Mouse (Mus musculus) lung, postnatal 4 days (tissue): ENCODE data around the gene Zfp574.

Experiments
- DNase-seq, 2 experiments: peaks; one replicate each; pipeline ENCODE4 v3.0.0; 2021

Gene Zfp574

DNA sequence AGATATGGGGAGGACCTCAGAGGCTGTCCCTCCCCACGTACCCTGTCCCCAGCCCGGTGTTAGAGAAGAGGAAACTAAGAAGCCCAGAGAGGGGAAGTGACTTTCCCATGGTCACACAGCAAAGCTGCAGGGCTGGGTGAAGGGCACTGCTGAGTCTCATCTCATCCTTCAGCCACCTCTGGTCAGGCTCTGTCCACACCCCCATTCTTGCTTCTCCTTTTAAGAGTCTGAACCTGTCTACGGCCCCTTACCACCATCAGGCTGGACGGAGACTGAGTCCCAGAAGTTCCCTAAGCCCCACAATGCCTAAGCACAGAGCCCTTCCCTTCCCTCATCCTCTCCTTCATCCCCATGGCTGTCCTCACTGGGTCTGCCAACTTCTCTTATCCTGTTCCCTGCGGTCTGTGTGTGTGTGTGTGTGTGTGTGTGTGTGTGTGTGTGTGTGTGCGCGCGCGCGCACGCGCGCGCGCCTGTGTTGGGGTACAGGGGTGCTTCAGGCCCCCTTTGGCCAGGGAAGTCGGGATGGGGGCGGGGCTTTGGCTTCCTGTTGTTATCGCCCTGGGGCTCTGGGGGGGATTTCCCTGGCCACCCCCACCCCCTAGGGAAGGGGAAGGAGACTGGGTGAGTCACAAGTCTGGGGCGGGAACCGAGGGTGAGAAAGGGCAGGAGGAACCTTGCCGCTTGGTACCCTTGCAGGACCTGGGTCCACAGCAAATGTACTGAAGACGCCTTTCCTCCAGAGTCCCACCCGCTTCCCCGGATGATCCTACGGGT, 47.9 kb downstream of the Zfp574 start:
- peak; percentile 58 to 68 for DNase-seq

DNA sequence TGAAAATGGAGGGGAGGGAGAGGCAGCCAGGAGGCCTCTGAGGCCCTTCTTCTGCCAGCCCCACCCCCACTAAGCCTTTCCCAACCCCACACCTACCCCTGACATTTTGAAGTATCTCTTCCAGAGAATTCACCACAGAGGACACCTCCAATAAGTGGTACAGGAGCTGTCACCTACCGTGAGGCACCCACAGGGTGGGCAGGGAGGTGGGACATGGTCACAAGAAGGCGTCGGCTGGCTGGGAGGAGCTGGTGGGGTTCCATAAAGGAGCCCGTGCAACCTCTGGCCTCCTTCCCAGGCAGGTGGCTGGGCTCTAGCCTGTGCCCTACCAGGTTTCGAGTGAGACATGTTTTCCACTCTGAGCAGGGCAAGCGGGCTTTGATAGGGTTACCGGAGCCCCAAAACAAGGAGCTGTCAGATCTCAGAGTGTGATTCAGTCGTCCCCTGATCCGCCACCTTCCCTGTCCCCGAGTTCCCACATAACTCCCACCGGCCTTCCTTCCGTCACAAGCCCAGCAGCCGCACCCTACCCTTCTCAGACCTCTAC, 48.9 kb downstream of the Zfp574 start:
- no peak for DNase-seq

DNA sequence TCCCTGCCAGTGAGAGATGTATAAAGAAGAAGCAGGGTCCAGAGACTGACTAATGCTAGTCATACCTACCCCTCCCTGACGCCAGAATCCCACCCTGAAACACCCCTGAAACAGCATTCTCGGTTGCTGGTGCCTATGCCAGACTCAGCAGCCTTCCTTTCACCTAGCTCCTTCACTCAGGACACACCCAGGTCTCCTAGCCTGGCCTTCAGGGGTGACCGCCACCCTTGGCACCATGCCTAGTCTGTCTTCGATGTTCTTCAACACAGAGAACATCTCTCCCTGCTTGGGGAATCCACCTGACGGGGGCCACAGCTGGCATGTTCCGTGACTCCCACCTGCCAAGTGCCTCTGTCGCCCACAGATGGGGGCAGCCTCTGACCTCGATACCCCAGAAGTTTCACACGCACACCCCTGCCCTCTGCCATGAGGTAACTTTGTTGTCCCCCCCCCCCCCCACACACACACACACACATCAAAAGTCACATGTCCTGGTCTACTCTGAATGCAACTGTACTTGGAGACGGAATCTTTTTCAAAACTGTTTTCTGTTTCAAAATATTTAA, 53.4 kb downstream of the Zfp574 start:
- no peak for DNase-seq

DNA sequence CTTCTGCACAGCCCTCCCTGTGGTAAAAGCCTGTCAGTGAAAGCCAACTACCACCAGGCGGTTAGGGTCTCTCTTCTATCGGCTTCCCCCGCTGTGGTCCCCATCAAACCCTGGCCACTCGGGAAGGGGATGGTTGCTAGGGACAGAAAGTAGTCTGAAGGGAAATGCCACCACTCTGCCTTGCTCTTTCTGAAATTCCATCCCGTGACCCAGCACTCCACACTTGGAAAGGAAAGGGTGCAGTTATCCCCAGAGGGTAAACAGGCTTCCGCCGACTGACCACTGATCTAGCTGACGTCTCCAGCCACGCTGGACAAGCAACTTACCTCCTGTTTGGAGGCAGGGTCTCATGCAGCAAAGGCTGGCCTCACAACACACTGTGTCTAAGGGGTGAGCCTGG, 55.6 kb downstream of the Zfp574 start:
- no peak for DNase-seq

DNA sequence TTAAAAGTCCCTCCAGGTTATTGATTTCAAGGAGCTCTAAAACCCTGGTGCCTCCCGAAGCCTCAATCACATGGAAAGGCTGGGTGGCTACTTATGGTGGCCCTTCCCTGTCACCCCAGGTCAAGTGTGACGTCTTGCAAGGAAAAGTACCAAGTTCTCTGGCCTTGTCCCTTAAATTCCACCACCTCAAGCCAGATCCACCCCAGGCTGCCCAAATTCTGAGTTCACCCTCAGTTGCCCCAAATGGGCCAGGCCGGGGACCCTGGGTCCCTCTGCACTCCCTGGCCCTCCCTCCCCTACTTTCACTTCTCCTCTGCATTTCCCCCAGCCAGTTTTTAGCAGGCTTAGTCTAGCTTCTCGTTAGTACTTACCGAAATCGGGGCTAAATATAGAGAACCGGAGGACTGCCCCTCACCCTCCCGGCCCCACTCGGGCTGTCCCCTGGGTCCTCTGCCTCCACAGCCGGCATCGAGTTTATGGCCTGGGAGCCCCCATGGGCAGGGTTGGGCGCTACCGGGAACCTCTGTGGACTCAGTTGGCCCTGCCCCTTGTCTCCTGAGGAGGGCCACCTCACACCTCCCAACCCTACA, 57.1 kb downstream of the Zfp574 start:
- DNase-seq = peak; percentile 20 to 55

DNA sequence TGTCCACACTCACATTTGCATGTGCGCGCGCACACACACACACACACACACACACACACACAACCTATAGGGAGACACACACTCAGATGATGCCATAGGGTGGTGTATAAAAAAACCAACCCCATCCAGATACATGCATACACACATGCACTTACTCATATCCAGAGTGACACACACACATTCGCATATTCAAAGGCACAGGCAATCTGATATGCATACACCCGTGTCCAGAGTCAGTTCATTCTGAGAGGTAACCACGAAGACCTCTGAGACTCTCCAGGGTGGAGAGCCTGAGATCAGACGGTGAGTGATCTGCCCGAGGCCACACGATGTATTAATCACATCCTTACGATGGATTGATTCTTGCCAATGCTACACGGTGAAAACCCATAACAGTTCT, 58.2 kb downstream of the Zfp574 start:
- no peak for DNase-seq

DNA sequence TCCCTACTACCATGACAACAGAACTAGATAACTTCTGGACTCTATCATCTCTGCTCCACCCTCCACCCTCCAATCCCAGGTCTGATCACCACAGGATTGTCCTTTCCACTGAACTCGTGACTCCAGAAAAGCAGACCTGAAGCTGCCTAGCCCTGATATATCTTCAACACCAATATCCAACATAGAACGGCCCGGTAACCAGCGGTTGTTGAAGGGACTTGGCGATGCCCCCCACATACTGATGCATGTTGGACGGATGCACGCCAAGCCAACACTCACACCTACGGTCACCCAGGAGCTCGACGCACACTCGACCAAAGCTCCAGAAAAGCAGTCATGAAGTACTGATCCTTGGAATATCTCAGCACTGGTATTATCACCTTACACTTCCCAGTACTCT, 58.9 kb downstream of the Zfp574 start:
- no peak for DNase-seq

DNA sequence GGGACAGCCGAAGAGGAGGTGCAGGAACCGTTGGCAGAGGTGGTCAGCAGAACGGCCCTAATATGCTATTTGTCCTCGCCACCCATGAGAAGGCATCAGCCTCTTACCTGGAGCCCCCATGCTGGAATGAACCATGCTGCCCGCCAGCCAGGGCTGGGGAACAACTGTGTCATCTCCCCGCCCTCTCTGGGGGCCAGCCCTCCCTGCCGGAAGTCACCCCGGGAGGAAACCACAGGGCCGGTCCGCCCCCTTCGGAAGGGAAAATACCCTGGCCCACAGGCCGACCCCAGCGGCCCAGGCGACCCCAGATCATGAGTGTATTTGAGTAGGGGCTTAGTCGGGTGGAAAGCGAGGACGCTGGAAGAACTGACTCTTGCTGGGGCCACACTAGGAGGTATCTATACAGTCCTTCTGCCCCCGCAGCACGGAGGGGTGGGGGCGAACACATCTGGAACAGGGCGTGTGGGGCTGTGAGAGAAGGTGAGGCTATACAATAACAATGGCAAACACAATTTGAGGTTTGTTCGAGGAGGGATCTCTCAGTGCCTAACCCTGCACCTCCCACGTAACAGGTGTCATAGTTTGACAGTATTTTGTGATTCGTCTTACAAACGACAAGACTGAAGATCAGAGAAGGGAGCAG, 60.1 kb downstream of the Zfp574 start:
- peak; percentile 53 for DNase-seq
